Mouse (Mus musculus) layer of hippocampus, postnatal 14 days (tissue): ENCODE measurements at regions not wholly inside any gene's neighbourhood (a gene's known extent, or its start where the extent isn't known, plus 50 kb on each side); places are given as distances from the start of the nearest gene placed in this dataset.

Experiments
- DNase-seq, 2 experiments: peaks; one replicate each; pipeline ENCODE4 v3.0.0; 2021 to 2022; ENCODE audit warnings: low spot score in 2 of 2, mixed read lengths in 1 of 2

- DNase-seq = no peak
Observed at GRCm38 (mm10) chr12:110169261-110169660, 109.6 kb upstream of the Dio3 start.

GRCm38 (mm10) chr12:110170496-110170895 is 108.4 kb upstream of the Dio3 start:
- DNase-seq = no peak

GRCm38 (mm10) chr12:110177826-110178225 is 101.0 kb upstream of the Dio3 start:
- DNase-seq = no peak

GRCm38 (mm10) chr12:110183473-110183872 is 95.4 kb upstream of the Dio3 start:
- no peak for DNase-seq

GRCm38 (mm10) chr12:110185399-110185798 is 93.5 kb upstream of the Dio3 start:
- no peak for DNase-seq

- no peak for DNase-seq
Observed at GRCm38 (mm10) chr12:110186381-110186780, 92.5 kb upstream of the Dio3 start.

GRCm38 (mm10) chr12:110186911-110187245 is 92.0 kb upstream of the Dio3 start:
- DNase-seq = no peak

GRCm38 (mm10) chr12:110187246-110188135 is 91.4 kb upstream of the Dio3 start:
- DNase-seq = no peak

GRCm38 (mm10) chr12:110188136-110188631 is 90.7 kb upstream of the Dio3 start:
- DNase-seq = no peak

GRCm38 (mm10) chr12:110188641-110189328 is 90.1 kb upstream of the Dio3 start:
- DNase-seq = no peak

- no peak for DNase-seq
Observed at GRCm38 (mm10) chr12:110189329-110189642, 89.6 kb upstream of the Dio3 start.

- DNase-seq = no peak
Observed at GRCm38 (mm10) chr12:110192186-110192585, 86.7 kb upstream of the Dio3 start.

- no peak for DNase-seq
Observed at GRCm38 (mm10) chr12:110197366-110197765, 81.5 kb upstream of the Dio3 start.

GRCm38 (mm10) chr12:110200471-110200870 is 78.4 kb upstream of the Dio3 start:
- DNase-seq = no peak

- DNase-seq = no peak
Observed at GRCm38 (mm10) chr12:110200887-110201286, 78.0 kb upstream of the Dio3 start.

GRCm38 (mm10) chr12:110203271-110204014 is 75.4 kb upstream of the Dio3 start:
- no peak for DNase-seq

- no peak for DNase-seq
Observed at GRCm38 (mm10) chr12:110204246-110204989, 74.5 kb upstream of the Dio3 start.

GRCm38 (mm10) chr12:110206271-110206670 is 72.6 kb upstream of the Dio3 start:
- DNase-seq = no peak

GRCm38 (mm10) chr12:110206812-110207211 is 72.1 kb upstream of the Dio3 start:
- DNase-seq = no peak

GRCm38 (mm10) chr12:110207246-110207852 is 71.5 kb upstream of the Dio3 start:
- no peak for DNase-seq

GRCm38 (mm10) chr12:110212716-110213115 is 66.2 kb upstream of the Dio3 start:
- no peak for DNase-seq
